Mouse (Mus musculus): ENCODE results near the gene H2-Ke6.

H2-Ke6 gene

DNA sequence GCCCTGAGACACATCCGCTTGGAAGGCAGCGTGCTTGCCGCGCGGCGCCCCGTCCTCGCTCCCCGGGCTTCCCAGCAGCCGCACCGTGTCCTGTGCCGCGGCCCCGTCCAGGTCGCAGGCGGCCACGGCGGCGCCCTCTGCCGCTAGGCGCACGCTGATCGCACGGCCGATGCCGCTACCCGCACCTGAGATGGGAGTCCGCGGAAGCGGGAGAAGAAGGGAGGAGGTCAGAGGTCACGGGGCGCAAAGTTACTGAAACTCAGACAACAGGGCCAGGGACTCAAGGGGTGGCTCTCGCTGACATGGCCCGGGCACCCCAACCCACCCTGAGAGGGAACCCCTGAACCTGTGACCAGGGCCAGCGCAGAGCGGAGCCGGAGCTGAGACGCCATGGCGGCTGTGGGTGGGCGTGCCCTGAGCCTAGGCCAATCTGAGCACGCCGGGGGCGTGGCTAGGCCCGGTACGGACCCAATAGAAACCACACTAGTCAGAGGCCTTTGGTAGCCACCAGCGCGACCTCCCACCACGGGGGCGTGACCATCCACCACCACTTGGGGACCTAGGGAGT, at the start of gene H2-Ke6:
Gene H2-Ke6, minus strand, starts transcription at position 405 of the 568 bp plus-strand sequence.
- DNase-seq (ENCODE audit: low spot score in 2 of 2) = peak; percentile 82 to 86

DNA sequence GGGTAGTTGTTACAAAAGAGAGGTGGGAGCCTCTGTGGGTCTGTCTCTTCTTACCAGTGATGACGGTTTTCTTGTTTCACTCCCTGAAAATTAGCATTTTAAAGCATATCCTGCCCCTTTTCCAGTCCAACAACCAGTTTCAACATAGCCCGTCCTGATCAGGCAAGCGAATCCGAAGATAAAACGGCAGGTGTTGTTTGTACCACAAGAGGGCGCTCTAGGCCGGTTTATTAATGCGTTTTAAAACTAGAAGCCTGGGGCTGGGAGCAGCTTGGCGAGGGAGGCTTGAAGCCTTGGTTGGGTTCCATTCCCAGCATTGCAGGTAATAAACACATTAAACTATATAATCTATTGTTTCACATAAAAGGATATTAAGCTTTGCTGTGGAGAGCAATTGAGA, 49.7 kb upstream of the H2-Ke6 start:
- DNase-seq (ENCODE audit: low spot score in 2 of 2) = peak; percentile 43 to 70

DNA sequence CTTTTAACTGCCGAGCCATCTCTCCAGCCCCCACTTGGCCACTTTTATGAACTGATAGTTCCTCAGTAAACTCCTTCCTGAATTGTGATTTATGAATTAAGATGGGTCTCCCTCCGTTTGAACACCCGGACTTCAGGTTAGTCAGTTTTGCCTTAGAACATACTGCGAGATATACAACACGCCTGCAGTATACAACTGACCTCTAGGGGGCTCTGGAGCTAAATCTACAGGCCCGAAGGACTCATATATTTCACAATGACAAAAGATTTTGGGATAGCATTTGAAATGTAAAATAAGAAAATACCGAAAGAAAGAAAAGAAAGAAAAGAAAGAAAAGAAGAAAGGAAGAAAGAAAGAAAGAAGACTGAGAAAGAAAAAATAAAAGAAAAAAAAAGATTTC, 47.4 kb upstream of the H2-Ke6 start:
- peak; percentile 43 to 71 for DNase-seq (ENCODE audit: low spot score in 2 of 2)

DNA sequence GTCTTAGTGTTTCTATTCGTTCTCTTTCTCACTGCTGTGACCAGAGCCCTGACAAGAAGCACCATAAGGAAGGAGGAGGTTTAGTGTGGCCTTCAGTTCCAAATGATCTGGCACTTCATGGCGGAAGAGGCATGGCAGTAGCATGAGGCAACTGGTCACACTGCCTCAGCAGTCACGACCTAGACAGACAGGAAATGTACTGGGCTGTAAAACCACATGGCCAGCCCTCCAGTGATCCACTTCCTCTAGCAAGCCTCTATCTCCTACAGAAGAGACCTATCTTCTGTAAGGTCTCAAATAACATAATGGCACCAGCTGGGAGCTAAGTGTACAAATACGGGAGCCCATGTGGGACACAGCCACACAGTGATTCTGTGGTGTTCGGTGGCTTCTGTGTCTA, 44.2 kb upstream of the H2-Ke6 start:
- no peak for DNase-seq (ENCODE audit: low spot score in 2 of 2)

DNA sequence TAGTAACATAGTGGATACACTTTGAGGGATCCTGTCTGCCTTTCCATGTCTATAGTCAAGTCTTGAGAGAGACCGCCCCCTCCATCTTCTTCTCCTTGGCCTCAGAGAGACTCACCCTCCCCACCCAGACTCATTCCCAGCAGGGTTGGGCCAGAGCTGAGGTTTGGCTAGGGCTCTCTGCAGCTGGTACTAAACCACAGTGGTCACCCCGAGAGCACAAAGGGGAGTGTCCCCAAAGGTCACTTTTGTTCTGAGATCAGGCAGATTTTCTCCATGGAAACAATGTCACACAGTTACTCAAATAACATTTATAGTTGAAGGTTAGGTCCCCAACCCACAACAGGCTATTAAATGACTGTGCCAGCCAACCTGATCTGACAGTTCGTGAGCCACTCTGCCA, 41.0 kb upstream of the H2-Ke6 start:
- no peak for DNase-seq (ENCODE audit: low spot score in 2 of 2)

DNA sequence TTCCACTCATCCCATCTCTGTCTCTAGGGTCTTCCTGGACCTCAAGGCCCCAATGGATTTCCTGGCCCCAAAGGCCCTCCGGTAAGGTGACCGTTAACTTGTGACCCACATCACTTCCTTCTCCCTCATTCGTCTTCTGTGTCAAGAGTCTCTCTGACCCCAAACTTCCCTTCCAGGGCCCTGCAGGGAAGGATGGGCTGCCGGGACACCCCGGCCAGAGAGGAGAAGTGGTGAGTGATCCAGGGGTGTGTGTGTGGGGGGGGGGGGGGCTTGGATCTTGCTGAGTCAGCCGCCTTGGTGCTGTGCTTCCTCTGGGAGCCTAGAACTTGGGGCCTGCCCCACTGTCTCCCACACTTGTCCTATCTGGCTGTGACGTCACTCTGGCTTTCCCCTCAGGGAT, 29.4 kb upstream of the H2-Ke6 start:
- no peak for DNase-seq (ENCODE audit: low spot score in 2 of 2)

DNA sequence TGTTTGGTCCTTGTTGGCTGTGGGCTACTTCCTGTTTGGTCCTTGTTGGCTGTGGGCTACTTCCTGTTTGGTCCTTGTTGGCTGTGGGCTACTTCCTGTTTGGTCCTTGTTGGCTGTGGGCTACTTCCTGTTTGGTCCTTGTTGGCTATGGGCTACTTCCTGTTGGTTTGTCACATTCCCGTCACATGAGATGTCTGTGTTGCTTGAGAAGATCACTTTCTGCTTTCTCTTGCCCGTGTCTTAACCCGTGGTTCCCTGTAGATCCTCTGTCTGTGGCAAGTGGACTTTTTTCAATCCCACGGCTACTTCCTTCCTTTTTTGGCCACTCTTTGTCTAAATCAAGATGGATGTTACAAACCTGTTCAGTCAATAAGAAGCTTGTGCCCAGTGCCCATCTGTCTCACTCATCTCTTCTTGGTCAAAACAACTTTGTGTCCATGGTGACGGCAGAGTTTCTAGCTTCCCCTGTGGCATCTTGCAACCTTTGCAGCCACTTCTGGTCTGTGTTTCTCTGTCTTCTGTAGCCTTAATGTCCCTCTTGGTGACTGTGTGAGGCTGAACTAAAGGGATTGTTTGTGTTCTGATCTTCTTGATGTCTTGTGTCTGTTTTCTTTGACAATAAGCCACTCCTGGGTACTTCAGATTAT, 19.7 kb upstream of the H2-Ke6 start:
- no peak for DNase-seq (ENCODE audit: low spot score in 2 of 2)

DNA sequence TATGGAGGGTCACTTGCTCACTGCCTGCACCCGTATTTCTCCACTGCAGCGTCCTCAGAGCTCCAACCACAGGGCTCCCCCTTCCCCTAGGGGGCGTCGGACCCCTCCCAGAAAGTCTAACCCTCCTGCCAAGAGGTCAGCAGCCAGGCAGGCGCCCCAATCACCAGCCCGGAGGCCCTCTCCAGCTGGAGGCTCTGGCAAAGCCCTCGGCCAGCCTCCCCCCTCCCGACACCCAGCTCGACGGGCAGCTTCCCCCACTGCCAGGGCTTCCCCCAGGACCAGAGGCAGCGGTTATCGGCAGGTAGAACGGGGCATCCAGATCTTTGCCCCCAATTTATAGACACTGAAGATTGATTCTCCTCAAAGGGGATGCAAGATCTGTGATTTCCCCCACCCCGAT, 18.1 kb upstream of the H2-Ke6 start:
- no peak for DNase-seq (ENCODE audit: low spot score in 2 of 2)

DNA sequence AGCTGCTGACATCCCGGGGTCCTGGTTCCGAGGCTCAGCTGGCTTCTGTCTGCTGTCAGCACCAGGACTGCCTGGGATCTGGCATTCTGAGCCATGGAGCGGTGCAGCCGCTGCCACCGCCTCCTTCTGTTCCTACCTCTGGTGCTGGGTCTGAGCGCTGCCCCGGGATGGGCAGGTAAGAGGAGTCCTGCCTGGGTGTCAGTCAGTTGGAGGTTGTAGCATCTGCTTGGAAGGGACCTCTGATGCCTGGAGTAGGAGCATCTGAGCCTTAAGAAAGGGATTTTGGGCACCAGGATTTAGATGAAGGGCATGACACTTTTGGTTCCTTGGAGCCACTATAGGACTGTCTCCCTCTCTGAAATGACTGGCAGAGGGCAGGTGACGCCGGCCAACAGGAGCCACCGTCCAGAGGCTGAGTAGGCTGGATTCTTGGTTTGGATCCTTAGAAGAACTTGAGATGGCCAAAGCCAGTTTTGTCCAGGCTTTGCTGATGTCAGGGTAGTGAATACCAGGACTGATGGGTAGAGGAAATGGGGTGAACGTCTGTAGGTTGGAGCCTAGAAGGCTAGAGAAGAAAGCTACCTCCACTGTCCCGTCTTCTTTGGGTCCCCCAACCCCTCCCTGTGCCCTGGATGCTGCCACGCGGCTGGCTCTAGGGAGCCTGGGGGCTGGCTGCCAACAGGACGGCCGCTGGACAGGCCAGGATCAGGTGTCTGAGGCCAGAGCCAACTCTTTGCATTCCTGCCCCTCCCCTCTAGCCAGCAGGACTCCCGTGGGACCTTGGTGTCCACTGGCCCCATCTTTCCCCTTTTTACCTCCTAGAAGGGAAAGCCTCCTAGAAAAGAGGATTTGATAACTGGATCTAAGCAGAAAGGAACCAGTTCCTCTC, 11.9 kb upstream of the H2-Ke6 start:
- DNase-seq (ENCODE audit: low spot score in 2 of 2) = no peak

DNA sequence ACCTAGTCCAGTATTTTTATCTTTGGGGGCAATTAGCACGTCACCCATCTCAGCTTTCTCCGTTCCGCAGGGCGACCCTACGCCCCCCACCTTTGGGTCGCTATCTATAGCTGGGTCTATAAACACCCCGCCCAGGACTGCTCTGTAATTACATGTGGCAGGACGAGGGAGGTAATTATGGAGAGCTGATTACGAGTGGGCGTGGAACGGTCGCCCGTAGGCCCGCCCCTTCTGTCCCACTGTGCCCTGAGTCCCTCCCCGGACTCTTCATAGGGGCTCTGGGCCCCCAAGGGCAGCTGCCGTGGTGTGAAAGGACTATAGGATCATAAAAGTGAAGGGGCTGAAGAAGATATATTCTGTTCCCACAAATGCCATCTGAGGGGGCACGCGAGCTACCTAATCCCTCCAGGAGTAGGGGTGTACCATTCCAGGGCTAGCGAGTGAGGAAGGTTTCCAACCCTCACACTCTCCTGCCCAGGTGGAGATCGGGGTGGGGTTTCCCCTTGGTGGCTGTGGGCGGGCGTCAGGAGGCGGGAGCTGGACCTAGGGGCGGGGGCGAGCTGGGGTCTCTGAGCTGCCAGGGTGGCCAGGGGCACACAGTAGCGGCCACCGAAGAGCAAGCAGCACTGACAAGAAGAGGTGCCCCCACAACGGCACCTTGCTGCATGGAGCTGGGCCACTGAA, 11.2 kb upstream of the H2-Ke6 start, which contains the start of gene Col11a2:
Gene Col11a2, plus strand, starts transcription at position 560 of the 684 bp plus-strand sequence.
- no peak for DNase-seq (ENCODE audit: low spot score in 2 of 2)

DNA sequence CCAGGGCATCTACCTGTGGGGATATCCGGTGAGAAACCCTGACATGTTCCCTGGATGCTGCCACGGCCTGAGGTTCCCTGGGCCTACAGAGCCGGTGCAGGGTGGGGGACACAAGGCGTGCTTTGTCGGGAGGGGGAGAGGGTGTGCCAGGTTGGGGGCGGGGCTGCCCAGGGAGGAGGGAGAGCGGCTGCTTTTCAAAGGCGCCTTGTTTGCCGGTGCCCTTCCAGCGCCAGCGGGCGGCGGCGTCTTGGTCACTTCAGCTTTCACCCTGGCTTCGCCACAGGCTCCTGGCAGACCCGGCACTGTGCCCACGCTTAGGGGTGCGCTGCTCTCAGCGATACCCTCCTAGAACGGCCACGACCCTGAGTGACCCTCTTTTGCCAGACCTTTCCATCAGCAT, 10.6 kb upstream of the H2-Ke6 start:
- no peak for DNase-seq (ENCODE audit: low spot score in 2 of 2)

DNA sequence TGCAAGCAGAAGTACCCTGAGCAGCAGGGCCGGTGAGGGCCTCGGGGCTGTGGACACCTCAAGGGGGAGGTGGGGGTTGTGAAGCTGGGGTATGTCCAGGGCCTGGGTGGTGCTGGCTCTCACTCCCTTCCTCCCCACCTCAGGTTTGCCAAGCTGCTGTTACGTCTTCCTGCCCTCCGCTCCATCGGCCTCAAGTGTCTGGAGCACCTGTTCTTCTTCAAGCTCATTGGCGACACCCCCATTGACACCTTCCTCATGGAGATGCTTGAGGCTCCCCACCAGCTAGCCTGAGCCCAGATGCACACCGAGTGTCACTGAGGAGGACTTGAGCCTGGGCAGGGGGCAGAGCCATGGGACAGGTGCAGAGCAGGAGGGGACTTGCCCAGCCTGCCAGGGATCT, 9.4 kb upstream of the H2-Ke6 start:
- DNase-seq (ENCODE audit: low spot score in 2 of 2) = no peak

DNA sequence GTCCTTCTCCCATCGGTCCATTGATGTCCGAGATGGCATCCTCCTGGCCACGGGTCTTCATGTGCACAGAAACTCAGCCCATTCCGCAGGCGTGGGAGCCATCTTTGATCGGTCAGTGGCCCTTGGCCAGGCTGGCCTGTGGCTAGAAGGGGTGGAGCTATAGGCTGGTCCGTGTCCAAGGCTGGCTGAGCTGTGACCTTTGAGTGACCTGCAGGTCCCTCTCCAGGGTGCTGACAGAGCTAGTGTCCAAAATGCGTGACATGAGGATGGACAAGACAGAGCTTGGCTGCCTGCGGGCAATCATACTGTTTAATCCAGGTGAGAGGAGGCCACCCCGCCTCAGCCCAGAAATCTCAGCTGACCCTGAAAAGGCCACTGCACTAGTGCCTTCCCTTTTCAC, 8.8 kb upstream of the H2-Ke6 start:
- no peak for DNase-seq (ENCODE audit: low spot score in 2 of 2)

DNA sequence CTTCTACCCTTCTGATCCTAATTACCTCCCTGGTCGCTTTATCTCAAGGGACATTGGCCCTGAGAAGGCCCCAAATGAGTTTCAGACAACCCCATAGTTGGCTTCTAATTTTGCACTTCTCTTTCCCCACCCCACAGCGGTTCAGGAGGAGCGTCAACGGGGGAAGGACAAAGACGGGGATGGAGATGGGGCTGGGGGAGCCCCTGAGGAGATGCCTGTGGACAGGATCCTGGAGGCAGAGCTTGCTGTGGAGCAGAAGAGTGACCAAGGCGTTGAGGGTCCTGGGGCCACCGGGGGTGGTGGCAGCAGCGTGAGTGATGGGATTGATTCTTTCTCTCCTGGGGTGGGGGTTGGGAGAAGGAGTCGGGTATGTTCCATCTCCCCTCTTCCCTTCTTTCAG, 7.7 kb upstream of the H2-Ke6 start:
- DNase-seq (ENCODE audit: low spot score in 2 of 2) = no peak

DNA sequence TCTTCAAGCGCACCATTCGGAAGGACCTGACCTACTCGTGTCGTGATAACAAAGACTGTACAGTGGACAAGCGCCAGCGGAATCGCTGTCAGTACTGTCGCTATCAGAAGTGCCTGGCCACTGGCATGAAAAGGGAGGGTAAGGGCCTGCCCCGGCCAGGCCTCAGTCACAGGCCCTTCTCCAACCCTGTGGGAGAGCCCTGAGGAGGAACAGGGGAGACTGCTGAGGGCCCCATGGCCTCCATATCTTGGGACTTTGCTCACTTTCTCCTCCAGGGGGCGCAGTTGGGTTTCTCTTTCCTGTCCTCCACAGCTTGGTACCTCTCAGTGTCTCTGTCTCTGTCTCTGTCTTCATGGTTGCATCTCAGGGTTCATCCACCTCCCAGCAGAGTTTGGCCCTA, 6.2 kb upstream of the H2-Ke6 start:
- DNase-seq (ENCODE audit: low spot score in 2 of 2) = peak; percentile 61 to 79

DNA sequence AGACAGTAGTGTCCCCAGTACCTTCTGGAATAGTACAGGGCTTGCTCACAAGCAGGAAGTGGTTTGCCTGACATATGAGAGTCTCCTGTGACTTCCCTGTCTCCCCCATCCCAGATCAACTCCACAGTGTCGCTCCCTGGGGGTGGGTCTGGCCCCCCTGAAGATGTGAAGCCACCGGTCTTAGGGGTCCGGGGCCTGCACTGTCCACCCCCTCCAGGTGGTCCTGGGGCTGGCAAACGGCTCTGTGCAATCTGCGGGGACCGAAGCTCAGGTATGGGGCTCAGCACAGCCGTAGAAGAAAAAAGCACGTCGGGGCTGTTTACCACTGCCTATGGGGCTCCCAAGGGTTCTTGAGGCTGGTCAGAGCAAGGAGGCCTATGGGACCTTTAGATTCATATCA, 5.6 kb upstream of the H2-Ke6 start:
- no peak for DNase-seq (ENCODE audit: low spot score in 2 of 2)

DNA sequence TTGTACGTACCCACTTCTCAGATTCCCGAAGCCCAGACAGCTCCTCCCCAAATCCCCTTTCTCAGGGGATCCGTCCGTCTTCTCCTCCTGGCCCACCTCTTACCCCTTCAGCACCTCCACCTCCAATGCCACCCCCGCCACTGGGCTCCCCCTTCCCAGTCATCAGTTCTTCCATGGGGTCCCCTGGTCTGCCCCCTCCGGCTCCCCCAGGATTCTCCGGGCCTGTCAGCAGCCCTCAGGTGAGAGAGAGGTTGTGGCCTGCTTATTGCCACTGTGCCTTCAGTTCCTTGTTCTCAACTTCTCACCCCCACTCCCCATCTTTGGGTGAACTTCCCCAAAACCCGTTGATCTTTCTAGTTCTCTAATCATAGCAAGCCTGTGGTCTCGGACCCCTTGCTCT, 4.9 kb upstream of the H2-Ke6 start:
- no peak for DNase-seq (ENCODE audit: low spot score in 2 of 2)

DNA sequence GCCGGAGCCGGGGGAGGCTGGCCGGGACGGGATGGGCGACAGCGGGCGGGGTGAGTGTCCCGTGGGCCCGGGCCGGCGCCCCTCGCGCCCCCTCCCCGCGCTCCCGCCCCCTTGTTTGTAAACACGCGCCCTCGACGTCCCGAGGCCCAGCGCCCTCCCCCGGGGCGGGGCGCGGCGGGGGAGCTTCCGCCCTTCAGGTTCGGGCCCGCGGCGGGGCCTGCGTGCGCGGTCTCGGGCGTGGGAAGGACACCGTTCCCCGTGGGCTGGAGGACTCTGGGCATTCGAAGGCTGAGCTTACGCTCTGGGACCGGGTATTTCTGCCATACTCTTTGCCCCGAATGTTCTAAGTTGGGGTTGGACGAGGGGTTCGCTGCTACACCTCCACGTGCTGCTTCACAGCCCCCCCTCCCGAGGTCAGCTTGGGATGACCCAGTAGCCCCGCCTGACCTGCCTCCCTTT, 4.3 kb upstream of the H2-Ke6 start:
- peak; percentile 54 to 67 for DNase-seq (ENCODE audit: low spot score in 2 of 2)

DNA sequence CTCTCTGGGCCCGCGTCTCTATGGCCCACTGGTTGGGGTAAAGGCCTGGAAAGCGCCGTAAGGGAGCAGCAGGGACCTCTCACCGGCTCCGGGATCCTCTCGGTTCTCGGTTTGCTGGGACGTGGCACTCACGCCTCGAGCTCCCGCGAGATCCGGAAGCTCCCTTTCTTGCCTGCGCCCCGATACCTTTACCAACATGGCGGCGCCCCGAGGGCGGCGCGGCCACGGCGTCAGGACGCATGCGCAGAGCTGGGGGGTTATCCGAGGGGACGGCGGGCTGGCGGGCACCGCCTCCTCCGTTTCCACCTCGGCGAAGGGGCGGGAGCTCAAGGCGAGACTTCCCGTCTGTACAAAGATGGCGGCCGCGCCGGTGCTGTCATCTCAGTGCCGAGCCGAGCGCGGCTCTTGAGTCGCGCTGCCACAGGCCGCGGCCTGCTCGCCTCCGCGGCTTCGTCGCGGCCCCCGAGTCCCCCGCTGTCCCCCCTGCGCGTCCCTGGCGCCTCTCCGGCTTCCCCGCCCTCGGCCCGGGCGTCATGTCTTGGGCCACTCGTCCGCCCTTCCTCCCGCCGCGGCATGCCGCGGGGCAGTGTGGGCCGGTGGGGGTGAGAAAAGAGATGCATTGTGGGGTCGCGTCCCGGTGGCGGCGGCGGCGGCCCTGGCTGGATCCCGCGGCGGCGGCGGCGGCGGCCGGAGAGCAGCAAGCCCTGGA, 3.8 kb upstream of the H2-Ke6 start, which contains the start of the genes Slc39a7 and Rxrb:
Gene Slc39a7, minus strand, starts transcription at position 218 of the 709 bp plus-strand sequence.
Gene Rxrb, plus strand, starts transcription at position 348 of the 709 bp plus-strand sequence.
- peak; percentile 99 to 100 for DNase-seq (ENCODE audit: low spot score in 2 of 2)

DNA sequence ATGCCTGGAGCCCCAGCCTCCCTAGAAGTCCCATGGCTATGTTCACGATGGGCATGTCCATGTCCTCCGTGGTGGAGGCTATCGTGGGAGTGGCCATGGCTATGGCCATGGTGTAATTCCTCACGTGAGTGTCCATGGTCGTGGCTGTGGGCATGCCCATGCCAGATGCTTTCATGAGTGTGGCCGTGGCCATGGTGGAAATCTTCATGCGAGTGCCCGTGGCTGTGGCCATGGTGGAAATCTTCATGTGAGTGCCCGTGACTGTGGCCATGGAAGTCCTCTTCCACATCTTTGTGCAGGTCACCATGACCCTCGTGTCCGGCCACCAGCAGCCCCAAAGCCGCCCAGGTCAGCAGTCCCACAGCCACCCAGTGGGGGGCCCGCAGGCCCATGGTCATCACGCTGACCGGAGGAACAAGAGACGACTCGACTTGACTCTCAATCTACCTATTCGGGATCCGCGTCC, 3.0 kb upstream of the H2-Ke6 start:
- no peak for DNase-seq (ENCODE audit: low spot score in 2 of 2)
